Comparison of ENCODE assay signal across 9 mouse cellular contexts in the genomic region with DNA sequence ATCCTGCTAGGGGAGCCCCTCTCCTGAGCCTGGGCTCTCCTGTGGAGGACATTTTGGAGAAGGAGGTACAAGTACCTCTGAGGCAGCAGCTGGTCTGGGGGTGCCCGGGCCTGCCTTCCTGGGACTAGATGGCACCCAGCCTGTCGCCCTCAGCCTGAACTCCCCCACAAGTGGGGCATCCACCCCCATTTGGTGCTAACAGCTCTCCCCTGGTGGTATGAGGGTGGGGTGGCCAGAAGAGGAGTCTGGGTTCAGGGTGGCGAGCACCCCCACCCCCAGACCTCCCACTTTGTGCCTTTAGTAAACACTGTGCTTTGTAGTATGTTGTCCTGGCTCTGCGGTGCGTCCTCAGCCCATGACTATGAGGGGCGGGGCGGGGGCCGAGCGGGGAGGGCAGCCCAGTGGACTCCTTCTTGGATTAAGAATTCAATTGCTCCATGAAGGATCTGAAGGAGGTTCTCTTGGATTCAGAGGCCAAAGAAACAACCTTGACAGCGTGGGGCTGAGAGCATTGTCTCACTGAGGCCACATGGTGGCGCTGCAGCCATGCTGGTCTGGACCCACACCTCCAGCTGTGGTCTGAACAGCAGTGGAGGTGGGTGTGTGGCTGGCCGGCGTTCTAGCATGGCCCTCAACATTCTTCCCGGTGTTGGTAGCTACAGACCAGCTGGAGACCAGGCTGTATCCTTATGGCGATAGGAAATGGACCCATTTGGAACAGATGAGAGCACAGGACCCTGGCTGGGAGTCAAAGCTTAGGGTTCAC. TPM values are rescaled to one million over a fixed set of nuclear protein-coding genes. Genes with fewer than 3 reads are reported as not detected.
DNase-seq lines count a peak whose midpoint lies in the region; ATAC-seq lines count a peak whose summit lies in the region.
"Had no signal": no experiment of that assay in that cellular context is flagged by ENCODE, and none has a peak within 500 bp of the region (broad histone marks: within the 10 kb centered on the region; RNA-seq: fewer than 3 reads in every experiment).

No protein-coding gene starts in this region.

- H3K27ac ChIP-seq in forebrain, embryonic 11.5 days (ENCODE audit: low read depth, low read length): no peak overlapping the region
- H3K27ac ChIP-seq: macrophage had no signal

- no peaks in the 10 kb centered on the region for H3K9me3 ChIP-seq in forebrain, embryonic 11.5 days (ENCODE audit: control insufficient read depth, low read length)

- no peaks in the 10 kb centered on the region for H3K27me3 ChIP-seq in forebrain, embryonic 11.5 days (ENCODE audit: control insufficient read depth, insufficient read depth, low read length)

- H3K4me2 ChIP-seq in forebrain, embryonic 11.5 days (ENCODE audit: low read depth, low read length, severe bottlenecking): no peak overlapping the region

- H3K36me3 ChIP-seq in forebrain, embryonic 11.5 days (ENCODE audit: control insufficient read depth, insufficient read depth, low read length): no peaks in the 10 kb centered on the region

- H3K9ac ChIP-seq in forebrain, embryonic 11.5 days (ENCODE audit: low read length): no peak overlapping the region

- peak; percentile 34; the same call in 1 of the 2 replicates for ATAC-seq in forebrain, embryonic 11.5 days (replicated peaks; ENCODE audit: low FRiP score)
- ATAC-seq in megakaryocyte progenitor cell, adult 5-6 weeks (replicated peaks; ENCODE audit: poor library complexity): peak; percentile 80

- DNase-seq in ES-CJ7 (ENCODE audit: low read depth, low spot score): peak; percentile 87
- DNase-seq in adrenal gland, postnatal 25 days: peak; percentile 81
- DNase-seq in forebrain, embryonic 11.5 days (ENCODE audit: low spot score): peak; percentile 88
- peak; percentile 86 for DNase-seq in heart, postnatal 4 days
- peak; percentile 68 to 72 for DNase-seq in layer of hippocampus, postnatal 10 days (ENCODE audit: low spot score in 2 of 2)
- DNase-seq in right cerebral cortex, adult 18-20 months: peak; percentile 48
- DNase-seq in yolk sac, embryonic 10.5 days (ENCODE audit: low spot score): peak; percentile 66

- WGBS in forebrain, embryonic 11.5 days: 17% methylated on average over 15 of the region's 15 CpGs

- no peak overlapping the region for H3K4me3 ChIP-seq in forebrain, embryonic 11.5 days (ENCODE audit: low read depth, low read length)

- H3K4me1 ChIP-seq in forebrain, embryonic 11.5 days (replicated peaks; ENCODE audit: control insufficient read depth, insufficient read depth, low read length): peaks cover 5% of the 10 kb centered on the region; the same call in 1 of the 2 replicates

RNA-seq across cellular contexts. Expression of gene Mdfi, which starts 42.2 kb away (rescaled TPM):
- 2.4 TPM in 1 of 2 replicates, not detected in the other for total RNA-seq in adrenal gland, postnatal 25 days (2021)
- 20.6 and 23.6 TPM in 2 replicates for polyA plus RNA-seq in forebrain, embryonic 11.5 days (2014; fragmentation: Nextera tagmentation; extraction: Ambion mirVana)
- total RNA-seq in heart, postnatal 4 days (2021): 10 to 100 TPM; 16.4 to 20.2 TPM
- total RNA-seq in layer of hippocampus, postnatal 10 days (2021): 1 to 10 TPM; 1.3 to 2.0 TPM
- total RNA-seq in megakaryocyte progenitor cell, adult 5-6 weeks (2015): 2.9 and 4.1 TPM in 2 replicates
- 1.5 and 3.8 TPM in 2 replicates for total RNA-seq in megakaryocyte progenitor cell, adult 5-6 weeks (2017)
- polyA plus RNA-seq: macrophage had no signal

RNA-seq across cellular contexts. Expression of gene Tfeb, which starts 55.5 kb away (rescaled TPM):
- total RNA-seq in adrenal gland, postnatal 25 days (2021): 21.1 and 28.0 TPM in 2 replicates
- polyA plus RNA-seq in forebrain, embryonic 11.5 days (2014; fragmentation: Nextera tagmentation; extraction: Ambion mirVana): 1.9 and 3.3 TPM in 2 replicates
- total RNA-seq in heart, postnatal 4 days (2021): 10 to 100 TPM; 50.3 to 53.1 TPM
- 10 to 100 TPM in 1 of 2 experiments, 1 to 10 TPM in 1; 8.4 to 12.7 TPM for total RNA-seq in layer of hippocampus, postnatal 10 days (2021)
- 6.5 and 7.5 TPM in 2 replicates for total RNA-seq in megakaryocyte progenitor cell, adult 5-6 weeks (2015)
- 7.5 and 10.9 TPM in 2 replicates for total RNA-seq in megakaryocyte progenitor cell, adult 5-6 weeks (2017)
